Mouse (Mus musculus) small intestine, adult 10 weeks (tissue): ENCODE results near the gene Rangrf. TPM values are rescaled to one million over a fixed set of nuclear protein-coding genes. Genes with fewer than 3 reads are reported as not detected.

ENCODE experiments used
- polyA plus RNA-seq: library from polyadenylated mRNA; stranded (reverse); fragments of 350-450 nt; fragmentation: Illumina TruSeq; extraction: RNeasy Lipid Tissue Mini Kit (QIAGEN cat#74804); gene quantifications from one replicate; pipeline ENCODE4 v1.2.3, GENCODE M21; 2014; ENCODE audit warnings: low replicate concordance

Rangrf gene
- polyA plus RNA-seq, result 3.4 TPM

DNA sequence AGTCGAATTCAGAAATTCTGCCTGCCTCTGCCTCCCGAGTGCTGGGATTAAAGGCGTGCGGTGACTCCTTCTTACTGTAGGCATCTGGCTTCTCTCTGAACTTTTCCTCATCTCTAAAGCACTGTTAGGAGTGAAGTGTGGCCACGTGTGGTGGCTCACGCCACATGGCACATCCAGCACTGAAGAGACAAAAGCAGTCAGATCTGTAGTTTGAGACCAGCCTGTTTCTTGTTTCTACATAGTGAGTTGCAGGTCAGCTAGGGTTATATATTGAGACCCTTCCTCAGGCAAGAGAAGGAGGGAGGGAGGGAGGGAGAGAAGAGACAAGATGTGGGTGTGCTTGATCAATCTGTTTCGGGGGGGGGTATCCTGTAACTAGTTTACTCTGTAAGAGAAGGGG is at the start of gene Rangrf:
Gene Rangrf, minus strand, starts transcription at position 101 of the 400 bp plus-strand sequence.

DNA sequence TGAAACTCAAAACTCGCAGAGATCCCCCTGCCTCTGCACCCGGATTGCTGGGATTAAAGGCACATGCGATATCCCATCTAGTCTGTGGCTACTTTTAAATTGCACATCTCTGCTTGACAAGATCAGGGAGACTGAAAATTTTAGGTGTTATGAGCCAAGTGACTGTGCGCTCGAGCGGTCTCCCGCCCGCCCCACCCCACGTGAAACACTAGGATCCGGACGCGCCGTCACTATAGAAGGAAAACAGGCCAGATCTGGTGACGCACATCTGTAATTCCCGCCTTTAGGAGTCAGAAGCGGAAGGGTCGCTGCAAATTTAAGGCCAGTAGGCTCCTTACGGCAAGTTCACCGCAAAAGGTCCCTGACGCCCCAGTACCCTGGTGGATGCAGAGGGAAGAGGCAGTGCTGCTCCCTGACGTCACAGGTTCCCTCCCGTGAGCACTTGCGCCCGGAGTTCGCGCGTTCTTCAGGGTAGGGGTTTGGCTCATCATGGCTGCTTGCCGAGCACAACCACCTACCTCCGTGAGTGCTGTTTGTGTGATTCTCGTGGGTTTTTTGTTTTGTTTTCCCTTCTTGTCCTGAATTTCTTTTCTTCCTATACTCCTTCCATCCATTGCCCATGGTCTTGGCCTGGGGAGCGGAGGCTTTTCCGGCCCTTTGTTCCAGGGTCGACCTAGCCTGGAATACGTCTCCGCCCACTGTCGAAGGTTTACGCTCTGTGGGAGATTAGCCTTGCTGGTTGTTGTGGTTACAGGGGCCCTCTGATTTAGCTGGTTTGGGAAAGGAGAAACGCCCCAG is 40.9 kb upstream of the Rangrf start, which contains the start of gene Ctc1:
Gene Ctc1, plus strand, starts transcription at position 268 of the 798 bp plus-strand sequence.

GRCm38 (mm10) chr11:69008182-69009121 is 33.5 kb upstream of the Rangrf start, which contains the start of gene Pfas:
Gene Pfas (minus strand): TSS chr11:69008460.

GRCm38 (mm10) chr11:68967337-68968282 is 7.4 kb downstream of the Rangrf start, which contains the start of gene Slc25a35:
Gene Slc25a35 (plus strand): TSS chr11:68968131.

DNA sequence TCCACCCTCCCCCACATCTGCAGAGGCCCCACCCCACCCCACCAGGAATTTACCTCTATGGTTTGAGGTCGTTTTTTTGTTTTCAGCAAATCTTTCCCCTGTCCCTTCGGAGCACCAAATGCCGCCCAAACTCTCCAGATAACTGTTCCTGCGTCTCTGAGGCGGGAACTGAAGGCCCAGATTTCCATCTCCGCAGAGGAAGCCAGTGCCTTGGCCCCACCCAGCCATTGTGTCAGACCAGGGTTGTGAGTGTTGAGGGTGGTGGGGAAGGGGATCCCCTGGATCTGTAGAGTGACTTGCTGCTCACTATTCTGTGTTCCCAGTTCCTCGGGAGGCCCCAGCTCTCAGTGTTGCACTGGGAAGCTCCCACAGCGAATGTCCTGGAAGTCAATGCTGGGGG is 17.7 kb downstream of the Rangrf start, which contains the start of gene Arhgef15:
Gene Arhgef15, minus strand, starts transcription at position 173 of the 400 bp plus-strand sequence.

DNA sequence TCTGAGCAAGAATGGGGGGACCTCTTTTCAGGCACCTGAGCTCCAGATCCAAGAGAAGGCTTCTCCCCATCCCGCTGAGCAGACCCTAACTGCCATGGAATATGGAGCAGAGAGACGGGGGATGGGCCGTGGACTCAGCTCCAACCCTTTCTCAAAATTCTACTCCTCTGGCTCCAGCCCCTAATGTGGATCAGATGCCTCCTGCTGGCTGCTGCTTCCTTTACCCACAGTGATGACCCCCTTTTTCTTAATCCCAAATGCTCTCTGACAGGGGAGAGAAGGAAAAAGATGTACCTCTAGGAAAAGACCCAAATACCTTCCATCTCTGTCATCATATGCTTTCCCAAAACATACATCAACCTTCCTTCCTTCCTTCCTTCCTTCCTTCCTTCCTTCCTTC is 48.0 kb downstream of the Rangrf start, which contains the start of gene Odf4:
Gene Odf4, minus strand, starts transcription at position 101 of the 400 bp plus-strand sequence.

Other genes with a start within 250 kb of the Rangrf start
- gene Ndel1, start 103.3 kb downstream of the Rangrf start, polyA plus RNA-seq, result 79.4 TPM
- not detected for gene Rnf222, start 86.6 kb downstream of the Rangrf start, polyA plus RNA-seq
- 49.2 TPM for gene Rpl26, start 73.6 kb downstream of the Rangrf start, polyA plus RNA-seq
- not detected for gene Odf4, start 48.1 kb downstream of the Rangrf start, polyA plus RNA-seq
- 1.0 TPM for gene Arhgef15, start 17.7 kb downstream of the Rangrf start, polyA plus RNA-seq
- gene Slc25a35, start 7.1 kb downstream of the Rangrf start, polyA plus RNA-seq, result 7.0 TPM
- gene Pfas, start 33.3 kb upstream of the Rangrf start, polyA plus RNA-seq, result 4.7 TPM
- 1.7 TPM for gene Ctc1, start 40.7 kb upstream of the Rangrf start, polyA plus RNA-seq
- gene Aurkb, start 70.5 kb upstream of the Rangrf start, polyA plus RNA-seq, result 6.3 TPM
- 2.3 TPM for gene Borcs6, start 84.5 kb upstream of the Rangrf start, polyA plus RNA-seq
- gene Tmem107, start 95.6 kb upstream of the Rangrf start, polyA plus RNA-seq, result 1.7 TPM
- gene Vamp2, start 113.3 kb upstream of the Rangrf start, polyA plus RNA-seq, result 53.2 TPM
- not detected for gene Per1, start 120.0 kb upstream of the Rangrf start, polyA plus RNA-seq
- not detected for gene Hes7, start 145.2 kb upstream of the Rangrf start, polyA plus RNA-seq
- not detected for gene 9130213A22Rik, start 147.4 kb upstream of the Rangrf start, polyA plus RNA-seq
- not detected for gene Aloxe3, start 150.7 kb upstream of the Rangrf start, polyA plus RNA-seq
- not detected for gene Alox12b, start 181.8 kb upstream of the Rangrf start, polyA plus RNA-seq
- not detected for gene Alox8, start 222.7 kb upstream of the Rangrf start, polyA plus RNA-seq